Comparison of ENCODE assay signal across 9 mouse cellular contexts in the genomic region with DNA sequence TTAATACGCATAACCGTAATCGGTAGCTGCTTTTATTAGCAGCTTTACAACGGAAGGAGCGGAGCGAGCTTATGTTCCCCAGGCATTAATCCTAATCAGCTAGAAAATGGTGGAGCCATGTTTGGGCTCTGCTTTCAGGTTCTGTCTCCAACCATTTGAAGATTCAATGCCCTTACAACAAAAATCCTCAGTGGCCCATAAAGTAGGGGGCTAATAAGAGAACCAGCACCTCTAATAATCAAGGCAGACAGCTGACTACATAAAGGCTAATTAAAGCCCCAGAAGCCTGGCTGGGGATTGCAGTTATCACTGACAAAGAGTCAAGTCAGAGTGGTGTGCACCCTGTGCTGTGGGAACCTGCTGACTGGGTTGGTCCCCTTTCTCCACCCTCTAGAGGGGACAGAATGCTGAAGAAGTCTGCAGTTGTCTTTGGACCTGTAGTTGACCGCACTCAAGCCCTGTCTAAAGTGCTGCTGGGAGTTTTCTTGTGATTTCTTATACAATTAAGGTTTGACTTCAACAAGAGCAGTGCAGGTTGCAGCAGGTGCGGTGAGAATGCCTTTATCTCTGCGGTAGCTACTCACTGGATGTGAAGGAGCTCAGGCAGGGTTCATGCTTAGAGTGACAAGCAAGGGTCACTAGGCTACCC. TPM values are rescaled to one million over a fixed set of nuclear protein-coding genes. Genes with fewer than 3 reads are reported as not detected.
DNase-seq lines count a peak whose midpoint lies in the region; ATAC-seq and TF ChIP-seq lines count a peak whose summit lies in the region.
"Had no signal": no experiment of that assay in that cellular context is flagged by ENCODE, and none has a peak within 500 bp of the region (broad histone marks: within the 10 kb centered on the region; RNA-seq: fewer than 3 reads in every experiment).

No protein-coding gene starts in this region.

- H3K9me3 ChIP-seq in heart, embryonic 11.5 days (replicated peaks; ENCODE audit: control insufficient read depth, low read length), result no peaks in the 10 kb centered on the region
- H3K9me3 ChIP-seq in MEL (replicated peaks; ENCODE audit: insufficient read depth, low read length), result no peaks in the 10 kb centered on the region
- H3K9me3 ChIP-seq in hindbrain, embryonic 12.5 days (replicated peaks), result no peaks in the 10 kb centered on the region

- DNase-seq in heart, adult 2 months, result no peak
- peak; percentile 71 for DNase-seq in MEL (ENCODE audit: low read depth, low spot score)
- DNase-seq in adrenal gland, postnatal 25 days, result no peak
- no peak for DNase-seq in gastrocnemius, postnatal 4 days (ENCODE audit: low spot score in 2 of 2)
- DNase-seq: right cerebral cortex, postnatal 4 days had no signal

- no peak for ATAC-seq in heart, embryonic 11.5 days (replicated peaks; ENCODE audit: insufficient number of reproducible peaks, low FRiP score, low TSS enrichment)
- ATAC-seq in hindbrain, embryonic 12.5 days (ENCODE audit: low FRiP score), result no peak
- ATAC-seq in megakaryocyte progenitor cell, adult 5-6 weeks (replicated peaks; ENCODE audit: poor library complexity), result peak; percentile 10
- no peak for ATAC-seq in cerebellum, adult (ENCODE audit: insufficient number of reproducible peaks, low FRiP score, low TSS enrichment)

- TF ChIP-seq CTCF in heart, adult 2 months (IDR thresholded peaks at IDR 0.05), result no peak
- TF ChIP-seq CTCF in MEL (IDR thresholded peaks at IDR 0.05 in 2 of 3, conservative IDR thresholded peaks at IDR 0.05 in 1 of 3; ENCODE audit: control insufficient read depth in 1 of 3, insufficient read depth in 1 of 3, low read depth in 2 of 3, low read length in 3 of 3, poor library complexity in 1 of 3, severe bottlenecking in 1 of 3), result no peak

- peaks cover 5% of the 10 kb centered on the region for H3K36me3 ChIP-seq in heart, embryonic 11.5 days (ENCODE audit: control insufficient read depth, insufficient read depth, low read length)
- peaks cover 1% of the 10 kb centered on the region for H3K36me3 ChIP-seq in heart, adult 2 months (ENCODE audit: control insufficient read depth, insufficient read depth, low read length)
- H3K36me3 ChIP-seq in MEL (ENCODE audit: control insufficient read depth in 1 of 2, insufficient read depth in 2 of 2, low read length in 2 of 2), result peaks cover 0 to 11% of the 10 kb centered on the region in 2 experiments; a peak in 2 of 4 replicates
- peaks cover 22% of the 10 kb centered on the region for H3K36me3 ChIP-seq in hindbrain, embryonic 12.5 days

- peak overlapping the region; percentile 88 for H3K4me3 ChIP-seq in heart, embryonic 11.5 days (ENCODE audit: low read depth, low read length)
- H3K4me3 ChIP-seq in heart, adult 2 months, result no peak overlapping the region
- H3K4me3 ChIP-seq in MEL (ENCODE audit: control insufficient read depth in 1 of 2, insufficient read depth in 1 of 2, low read depth in 2 of 2, low read length in 2 of 2), result peak overlapping the region; percentile 86 to 96
- 0 out of 2 replicates have a peak overlapping the region, but pooled peaks have one; percentile 69 for H3K4me3 ChIP-seq in hindbrain, embryonic 12.5 days

- no peak overlapping the region for H3K27ac ChIP-seq in heart, embryonic 11.5 days (ENCODE audit: low read depth, low read length)
- no peak overlapping the region; the same call in 1 of the 2 replicates for H3K27ac ChIP-seq in heart, adult 2 months
- H3K27ac ChIP-seq in MEL (ENCODE audit: control insufficient read depth, low read depth, low read length), result peak overlapping the region; percentile 60
- H3K27ac ChIP-seq in hindbrain, embryonic 12.5 days, result peak overlapping the region; percentile 82; the same call in 1 of the 2 replicates

- no peak for TF ChIP-seq POLR2A in heart, adult 2 months (IDR thresholded peaks at IDR 0.05; ENCODE audit: insufficient read depth, low read depth, low read length)
- no peak; a peak in 1 of 4 replicates for TF ChIP-seq POLR2A in MEL (IDR thresholded peaks at IDR 0.05; ENCODE audit: control insufficient read depth in 1 of 2, insufficient read depth in 1 of 2, low read depth in 1 of 2, low read length in 2 of 2, poor library complexity in 1 of 2)

- intact Hi-C loops in heart, adult 2 months (cut with DNase I), result no loop called here

- WGBS in heart, embryonic 11.5 days (ENCODE audit: insufficient replicate concordance), result 55% methylated on average over 9 of the region's 9 CpGs
- WGBS in heart, adult 2 months, result 65% methylated on average over 9 of the region's 9 CpGs
- 54% methylated on average over 9 of the region's 9 CpGs for WGBS in hindbrain, embryonic 12.5 days

- peaks cover 15% of the 10 kb centered on the region; the same call in 1 of the 2 replicates for H3K4me1 ChIP-seq in heart, embryonic 11.5 days (ENCODE audit: control insufficient read depth, insufficient read depth, low read length)
- peaks cover 3% of the 10 kb centered on the region for H3K4me1 ChIP-seq in heart, adult 2 months (ENCODE audit: control insufficient read depth, insufficient read depth, low read length)
- peaks cover 3 to 14% of the 10 kb centered on the region in 2 experiments for H3K4me1 ChIP-seq in MEL (ENCODE audit: control insufficient read depth in 1 of 2, insufficient read depth in 2 of 2, low read length in 2 of 2)
- peaks cover 29% of the 10 kb centered on the region for H3K4me1 ChIP-seq in hindbrain, embryonic 12.5 days

- H3K27me3 ChIP-seq in heart, embryonic 11.5 days (ENCODE audit: control insufficient read depth, insufficient read depth, low read length), result no peaks in the 10 kb centered on the region
- no peaks in the 10 kb centered on the region for H3K27me3 ChIP-seq in heart, adult 2 months (ENCODE audit: control insufficient read depth, insufficient read depth, low read length)
- H3K27me3 ChIP-seq in MEL (ENCODE audit: control insufficient read depth in 1 of 2, insufficient read depth in 2 of 2, low read length in 2 of 2), result no peaks in the 10 kb centered on the region
- H3K27me3 ChIP-seq in hindbrain, embryonic 12.5 days, result no peaks in the 10 kb centered on the region

- H3K4me2 ChIP-seq in heart, embryonic 11.5 days, result peak overlapping the region; percentile 72
- peak overlapping the region; percentile 82 for H3K4me2 ChIP-seq in hindbrain, embryonic 12.5 days (replicated peaks)

- no peaks in the 10 kb centered on the region for H3K79me2 ChIP-seq in heart, adult 2 months (replicated peaks; ENCODE audit: control insufficient read depth, insufficient read depth, low read length)
- H3K79me2 ChIP-seq in MEL (ENCODE audit: control insufficient read depth, insufficient read depth, low read length, poor library complexity), result peaks cover 5% of the 10 kb centered on the region

- H3K9ac ChIP-seq in heart, embryonic 11.5 days (ENCODE audit: low read depth, low read length), result peak overlapping the region; percentile 93
- no peak overlapping the region; the same call in 1 of the 2 replicates for H3K9ac ChIP-seq in heart, adult 2 months (ENCODE audit: low read depth, low read length)
- H3K9ac ChIP-seq in MEL (ENCODE audit: control insufficient read depth, low read depth, low read length, poor library complexity, severe bottlenecking), result peak overlapping the region; percentile 83
- H3K9ac ChIP-seq in hindbrain, embryonic 12.5 days, result no peak overlapping the region

- TF ChIP-seq RAD21 in MEL (IDR thresholded peaks at IDR 0.05; ENCODE audit: low read depth, low read length), result no peak

- no peak for TF ChIP-seq EP300 in heart, adult 2 months (IDR thresholded peaks at IDR 0.05; ENCODE audit: insufficient read depth, low read depth, low read length)
- TF ChIP-seq EP300 in MEL (IDR thresholded peaks at IDR 0.05; ENCODE audit: low read depth in 1 of 2, low read length in 2 of 2), result peak in 1 of 2 experiments; percentile 36; a peak in 1 of 4 replicates

RNA-seq across cellular contexts. Expression of gene Trim3, which starts 1.0 kb away (rescaled TPM):
- 20.2 and 23.7 TPM in 2 replicates for polyA plus RNA-seq in heart, embryonic 11.5 days (2014; fragmentation: Nextera tagmentation; extraction: Ambion mirVana)
- total RNA-seq in heart, adult 2 months (2021), result 10 to 100 TPM; 20.5 to 23.0 TPM
- 39.8 and 41.1 TPM in 2 replicates for polyA plus RNA-seq in heart, adult 2 months (2012; rRNA removed)
- 7.0 and 7.5 TPM in 2 replicates for total RNA-seq in MEL (2012; rRNA removed)
- polyA plus RNA-seq in MEL (2012; ENCODE audit: insufficient read depth in 1 of 2, insufficient read length in 2 of 2, low read depth in 1 of 2, low replicate concordance in 2 of 2, missing spikeins in 1 of 2), result 10 to 100 TPM in 1 of 2 experiments, not detected in 1; 15.4 TPM
- polyA plus RNA-seq in hindbrain, embryonic 12.5 days (2016; fragmentation: Nextera tagmentation; extraction: Ambion mirVana), result 62.7 and 63.6 TPM in 2 replicates
- total RNA-seq in megakaryocyte progenitor cell, adult 5-6 weeks (2015), result 2.8 and 3.3 TPM in 2 replicates
- total RNA-seq in megakaryocyte progenitor cell, adult 5-6 weeks (2017), result 1.8 and 3.2 TPM in 2 replicates
- 32.7 and 34.9 TPM in 2 replicates for total RNA-seq in adrenal gland, postnatal 25 days (2021)
- 10 to 100 TPM; 26.2 to 34.9 TPM for total RNA-seq in gastrocnemius, postnatal 4 days (2021)

RNA-seq across cellular contexts. Expression of gene Timm10b, which starts 5.5 kb away (rescaled TPM):
- 151 and 160 TPM in 2 replicates for polyA plus RNA-seq in heart, embryonic 11.5 days (2014; fragmentation: Nextera tagmentation; extraction: Ambion mirVana)
- 10 to 100 TPM; 70.8 to 78.5 TPM for total RNA-seq in heart, adult 2 months (2021)
- polyA plus RNA-seq in heart, adult 2 months (2012; rRNA removed), result 83.6 and 92.9 TPM in 2 replicates
- 103 and 107 TPM in 2 replicates for total RNA-seq in MEL (2012; rRNA removed)
- polyA plus RNA-seq in MEL (2012; ENCODE audit: insufficient read depth in 1 of 2, insufficient read length in 2 of 2, low read depth in 1 of 2, low replicate concordance in 2 of 2, missing spikeins in 1 of 2), result 100 to 1,000 TPM in 1 of 2 experiments, not detected in 1; 135 TPM
- 127 and 151 TPM in 2 replicates for polyA plus RNA-seq in hindbrain, embryonic 12.5 days (2016; fragmentation: Nextera tagmentation; extraction: Ambion mirVana)
- 64.6 and 65.0 TPM in 2 replicates for total RNA-seq in megakaryocyte progenitor cell, adult 5-6 weeks (2015)
- total RNA-seq in megakaryocyte progenitor cell, adult 5-6 weeks (2017), result 64.7 and 82.0 TPM in 2 replicates
- 125 and 142 TPM in 2 replicates for total RNA-seq in adrenal gland, postnatal 25 days (2021)
- 10 to 100 TPM; 78.9 to 88.0 TPM for total RNA-seq in gastrocnemius, postnatal 4 days (2021)

RNA-seq across cellular contexts. Expression of gene Arfip2, which starts 5.8 kb away (rescaled TPM):
- 48.5 and 57.3 TPM in 2 replicates for polyA plus RNA-seq in heart, embryonic 11.5 days (2014; fragmentation: Nextera tagmentation; extraction: Ambion mirVana)
- 10 to 100 TPM; 13.6 TPM for total RNA-seq in heart, adult 2 months (2021)
- polyA plus RNA-seq in heart, adult 2 months (2012; rRNA removed), result 30.4 and 40.1 TPM in 2 replicates
- total RNA-seq in MEL (2012; rRNA removed), result 75.6 and 78.4 TPM in 2 replicates
- polyA plus RNA-seq in MEL (2012; ENCODE audit: insufficient read depth in 1 of 2, insufficient read length in 2 of 2, low read depth in 1 of 2, low replicate concordance in 2 of 2, missing spikeins in 1 of 2), result 100 to 1,000 TPM in 1 of 2 experiments, not detected in 1; 108 TPM
- 75.3 and 82.1 TPM in 2 replicates for polyA plus RNA-seq in hindbrain, embryonic 12.5 days (2016; fragmentation: Nextera tagmentation; extraction: Ambion mirVana)
- total RNA-seq in megakaryocyte progenitor cell, adult 5-6 weeks (2015), result 16.0 and 18.5 TPM in 2 replicates
- total RNA-seq in megakaryocyte progenitor cell, adult 5-6 weeks (2017), result 57.5 and 59.8 TPM in 2 replicates
- 58.1 and 66.3 TPM in 2 replicates for total RNA-seq in adrenal gland, postnatal 25 days (2021)
- 10 to 100 TPM; 39.9 to 41.7 TPM for total RNA-seq in gastrocnemius, postnatal 4 days (2021)

RNA-seq across cellular contexts. Expression of gene Gm45799, which starts 6.0 kb away (rescaled TPM):
- 30.2 and 39.0 TPM in 2 replicates for polyA plus RNA-seq in heart, embryonic 11.5 days (2014; fragmentation: Nextera tagmentation; extraction: Ambion mirVana)
- total RNA-seq in heart, adult 2 months (2021), result 1 to 10 TPM in 1 of 2 experiments, under 1 TPM in 1; 0.78 to 2.0 TPM
- 66.7 and 188 TPM in 2 replicates for polyA plus RNA-seq in heart, adult 2 months (2012; rRNA removed)
- total RNA-seq in MEL (2012; rRNA removed), result 59.1 and 67.2 TPM in 2 replicates
- 100 to 1,000 TPM in 1 of 2 experiments, not detected in 1; 109 TPM for polyA plus RNA-seq in MEL (2012; ENCODE audit: insufficient read depth in 1 of 2, insufficient read length in 2 of 2, low read depth in 1 of 2, low replicate concordance in 2 of 2, missing spikeins in 1 of 2)
- polyA plus RNA-seq in hindbrain, embryonic 12.5 days (2016; fragmentation: Nextera tagmentation; extraction: Ambion mirVana), result 9.3 and 11.3 TPM in 2 replicates
- total RNA-seq in megakaryocyte progenitor cell, adult 5-6 weeks (2015), result 1.5 and 2.0 TPM in 2 replicates
- 1.5 and 4.1 TPM in 2 replicates for total RNA-seq in megakaryocyte progenitor cell, adult 5-6 weeks (2017)
- 10.0 and 14.0 TPM in 2 replicates for total RNA-seq in adrenal gland, postnatal 25 days (2021)
- total RNA-seq in gastrocnemius, postnatal 4 days (2021), result 1 to 10 TPM; 2.8 to 4.0 TPM

RNA-seq across cellular contexts. Expression of gene Dnhd1, which starts 16.2 kb away (rescaled TPM):
- polyA plus RNA-seq in heart, embryonic 11.5 days (2014; fragmentation: Nextera tagmentation; extraction: Ambion mirVana), result 0.87 and 1.1 TPM in 2 replicates
- total RNA-seq in heart, adult 2 months (2021), result under 1 TPM; 0.14 to 0.29 TPM
- polyA plus RNA-seq in heart, adult 2 months (2012; rRNA removed), result 1.1 and 1.3 TPM in 2 replicates
- 1.5 and 1.7 TPM in 2 replicates for total RNA-seq in MEL (2012; rRNA removed)
- 1 to 10 TPM in 1 of 2 experiments, not detected in 1; 2.6 TPM for polyA plus RNA-seq in MEL (2012; ENCODE audit: insufficient read depth in 1 of 2, insufficient read length in 2 of 2, low read depth in 1 of 2, low replicate concordance in 2 of 2, missing spikeins in 1 of 2)
- 1.2 and 1.3 TPM in 2 replicates for polyA plus RNA-seq in hindbrain, embryonic 12.5 days (2016; fragmentation: Nextera tagmentation; extraction: Ambion mirVana)
- 1.0 and 1.6 TPM in 2 replicates for total RNA-seq in megakaryocyte progenitor cell, adult 5-6 weeks (2015)
- 0.17 and 0.27 TPM in 2 replicates for total RNA-seq in megakaryocyte progenitor cell, adult 5-6 weeks (2017)
- total RNA-seq in adrenal gland, postnatal 25 days (2021), result 5.6 and 6.3 TPM in 2 replicates
- total RNA-seq in gastrocnemius, postnatal 4 days (2021), result 1 to 10 TPM; 2.2 to 3.0 TPM

Comparison
In these comparisons a context has a peak if more than half of its experiments do, and no peak if none do; other contexts are left out.
1. H3K9ac ChIP-seq: peak in heart, embryonic 11.5 days (single experiment) and MEL (single experiment); none in heart, adult 2 months (single experiment) and hindbrain, embryonic 12.5 days (single experiment).
2. H3K27ac ChIP-seq: peak in MEL (single experiment) and hindbrain, embryonic 12.5 days (single experiment); none in heart, embryonic 11.5 days (single experiment) and heart, adult 2 months (single experiment).